Mouse (Mus musculus) adrenal gland, adult 18-20 months (tissue): ENCODE measurements at regions not wholly inside any gene's neighbourhood (a gene's known extent, or its start where the extent isn't known, plus 50 kb on each side); places are given as distances from the start of the nearest gene placed in this dataset.

Source experiments
- DNase-seq, 2 experiments: peaks; one replicate each; pipeline ENCODE4 v3.0.0; 2021 to 2022; ENCODE audit warnings: low spot score in 2 of 2

DNA sequence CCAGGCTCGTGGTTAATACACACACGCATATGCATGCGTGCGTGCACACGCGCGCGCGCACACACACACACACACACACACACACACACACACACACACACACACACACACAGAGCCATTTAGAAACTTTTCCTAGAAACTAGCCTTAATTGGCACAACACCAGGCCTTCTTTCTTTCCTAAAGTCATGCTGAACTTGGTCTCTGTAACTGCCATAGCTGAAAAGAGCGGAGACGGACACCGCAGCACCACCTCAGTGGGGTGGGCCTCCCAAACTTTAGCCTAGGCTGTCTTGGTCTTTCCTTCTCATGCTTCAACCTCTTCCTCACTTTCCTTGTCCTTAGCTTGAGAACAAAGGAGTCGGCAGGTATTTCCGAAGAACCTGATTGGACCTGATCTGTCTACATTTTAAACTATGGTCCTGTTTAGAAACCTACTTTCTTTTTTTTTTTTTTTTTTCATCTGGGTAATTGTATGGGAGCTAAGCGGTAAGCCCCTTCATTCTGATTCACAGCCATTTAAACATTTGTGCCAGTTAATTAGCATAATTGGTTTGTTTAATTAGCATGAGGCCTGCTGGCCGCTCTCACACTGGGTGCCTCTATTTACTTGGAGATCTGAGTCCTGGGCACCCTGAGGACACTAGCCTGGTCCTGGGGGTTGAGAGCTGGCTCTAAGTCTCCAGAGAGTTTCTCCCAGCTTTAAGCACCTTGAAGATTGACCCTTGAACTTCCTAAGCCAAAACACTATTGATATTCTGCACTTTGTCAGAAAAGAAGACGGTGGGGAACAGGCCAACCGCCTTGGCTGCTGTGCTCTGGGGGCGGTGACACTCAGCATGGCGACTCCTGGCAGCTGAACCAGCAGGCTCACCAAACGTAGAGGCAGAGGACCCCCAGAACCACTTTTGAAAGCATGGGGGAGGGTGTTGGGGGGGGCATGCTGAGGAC is 269.7 kb upstream of the Irx3 start:
- DNase-seq, result no peak

DNA sequence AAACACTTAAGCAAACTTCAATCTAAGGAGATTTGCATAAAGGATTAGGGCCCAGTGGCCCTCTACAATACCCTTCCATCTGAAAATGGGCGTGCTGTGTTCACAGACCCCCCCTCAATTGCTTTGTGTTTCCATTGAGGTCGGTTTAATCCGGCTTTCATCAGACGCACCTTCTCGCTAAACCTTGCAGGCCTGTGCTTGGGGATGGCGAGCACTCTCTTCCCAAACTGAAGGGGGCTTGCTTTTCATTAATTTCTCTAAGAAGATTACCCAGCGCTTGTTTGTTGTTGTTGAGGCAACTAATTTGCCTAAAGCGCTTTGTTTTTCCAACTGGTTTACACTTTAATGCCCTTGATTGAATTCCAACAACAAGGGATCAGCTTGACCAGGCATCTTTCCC is 268.8 kb upstream of the Irx3 start:
- DNase-seq, result no peak

DNA sequence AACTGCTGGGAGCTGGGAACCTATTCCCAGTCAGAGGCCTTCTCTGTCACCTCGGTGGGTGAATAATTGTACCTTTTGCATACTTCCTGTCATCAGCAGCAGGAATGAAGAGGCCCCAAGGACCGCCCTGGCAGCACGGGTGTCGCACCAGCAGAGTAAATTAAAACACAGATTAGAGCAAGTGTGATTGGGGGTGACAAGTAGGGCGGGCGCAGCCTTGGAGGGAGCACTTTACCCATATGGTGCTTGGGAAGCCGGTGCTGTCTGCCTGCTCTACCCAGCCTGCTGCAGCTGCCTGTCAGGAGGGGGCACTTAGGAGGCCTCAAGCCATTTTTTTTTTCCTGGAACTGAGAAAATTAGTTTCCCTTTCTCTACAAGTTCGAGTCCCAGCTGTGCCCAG is 264.6 kb upstream of the Irx3 start:
- no peak for DNase-seq

DNA sequence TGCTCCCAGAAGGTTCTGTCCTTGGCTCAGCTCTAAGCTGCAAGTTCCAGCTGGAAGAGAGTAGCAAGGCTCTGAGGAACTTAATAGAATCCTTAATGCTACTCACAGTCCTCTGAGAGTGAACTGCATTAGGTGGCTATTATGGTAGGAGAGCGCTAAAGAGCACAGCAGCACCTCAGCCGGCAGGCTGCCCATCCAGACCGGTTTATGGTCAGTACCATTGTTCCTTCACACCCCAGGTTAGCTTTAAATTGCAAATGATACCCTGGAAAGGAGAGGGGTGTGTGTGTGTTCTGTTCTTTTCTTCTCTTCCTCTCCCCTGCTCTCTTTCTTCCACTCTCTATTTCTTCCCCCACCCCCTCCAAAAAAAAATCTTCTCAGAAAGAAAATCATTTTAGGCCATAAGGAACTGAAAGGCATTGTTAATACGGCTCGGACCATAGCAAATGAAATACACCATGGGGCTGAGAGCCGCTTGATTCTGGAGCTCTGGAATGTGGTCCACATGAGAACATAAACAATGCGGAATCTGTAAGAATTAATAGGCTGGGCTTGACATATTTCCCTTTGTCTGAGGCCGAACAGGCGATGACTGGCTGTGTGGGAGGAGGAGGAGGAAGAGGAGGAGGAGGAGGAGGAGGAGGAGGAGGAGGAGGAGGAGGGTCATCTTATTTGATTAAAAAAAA is 263.8 kb upstream of the Irx3 start:
- DNase-seq, result no peak

DNA sequence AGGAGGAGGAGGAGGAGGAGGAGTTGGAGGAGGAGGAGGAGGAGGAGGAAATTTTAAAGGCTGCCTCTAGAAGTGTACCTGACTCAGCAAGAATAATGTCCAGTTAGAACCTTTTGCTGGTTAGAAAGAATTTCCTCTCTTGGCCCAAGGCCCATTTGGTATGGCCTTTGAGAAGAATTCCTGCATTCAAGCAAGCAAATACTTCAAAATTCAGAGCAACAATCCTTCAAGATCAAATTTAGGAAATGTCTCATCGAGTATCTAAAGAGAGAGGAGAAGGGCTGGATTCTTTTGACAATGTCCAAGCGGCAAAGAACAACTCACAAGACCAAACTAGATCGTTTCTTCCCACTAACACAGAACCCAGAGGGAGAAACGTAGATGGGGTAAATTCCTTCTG is 263.1 kb upstream of the Irx3 start:
- no peak for DNase-seq

DNA sequence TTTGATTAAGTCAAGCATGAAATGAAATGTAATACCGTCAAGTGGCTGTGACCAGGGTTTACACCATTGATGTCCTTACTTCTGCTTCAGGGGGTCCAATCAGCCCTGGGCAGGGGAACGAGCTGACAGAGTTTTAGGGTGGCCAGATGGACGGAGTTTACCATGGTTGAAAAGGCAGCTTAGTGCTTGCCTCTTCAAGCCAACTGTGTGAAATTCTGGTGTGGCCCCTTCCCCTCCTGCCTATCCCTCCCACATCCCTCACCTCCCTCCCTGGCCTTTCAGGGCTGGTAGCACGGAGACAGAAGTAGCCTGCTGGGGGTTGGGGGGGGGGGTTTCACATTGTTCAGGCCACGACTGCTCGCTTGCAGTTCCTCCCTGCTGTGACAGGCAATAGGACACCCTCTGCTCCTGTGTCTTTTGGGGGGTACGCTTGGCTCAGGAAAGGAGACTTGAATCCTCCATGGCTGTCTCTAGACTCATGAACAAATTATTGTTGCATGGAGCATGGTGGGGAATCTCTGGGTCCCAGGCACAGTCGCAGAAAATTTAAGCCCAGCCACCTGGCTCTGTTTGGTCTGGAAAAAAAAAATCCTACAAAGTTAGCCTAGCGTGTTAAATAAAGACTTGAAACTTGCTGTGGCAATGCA is 262.4 kb upstream of the Irx3 start:
- no peak for DNase-seq

DNA sequence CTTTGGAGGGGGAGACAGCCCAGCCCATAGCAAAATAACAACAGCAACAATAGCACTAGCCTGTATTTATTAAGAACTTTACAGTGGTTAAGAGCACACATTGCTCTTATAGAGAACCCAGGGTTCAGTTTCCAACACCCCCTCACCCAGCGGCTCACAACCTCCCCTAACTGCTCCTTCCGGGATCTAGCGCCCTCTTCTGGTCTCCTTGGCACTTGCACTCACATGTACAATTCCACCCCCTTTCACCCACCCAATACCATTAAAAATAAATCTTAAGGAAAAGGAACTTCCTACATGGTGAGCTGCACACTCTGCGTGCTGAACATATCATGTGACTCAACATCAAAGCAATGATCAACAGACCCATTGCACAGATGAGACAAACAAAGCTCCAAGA is 261.5 kb upstream of the Irx3 start:
- DNase-seq, result no peak

DNA sequence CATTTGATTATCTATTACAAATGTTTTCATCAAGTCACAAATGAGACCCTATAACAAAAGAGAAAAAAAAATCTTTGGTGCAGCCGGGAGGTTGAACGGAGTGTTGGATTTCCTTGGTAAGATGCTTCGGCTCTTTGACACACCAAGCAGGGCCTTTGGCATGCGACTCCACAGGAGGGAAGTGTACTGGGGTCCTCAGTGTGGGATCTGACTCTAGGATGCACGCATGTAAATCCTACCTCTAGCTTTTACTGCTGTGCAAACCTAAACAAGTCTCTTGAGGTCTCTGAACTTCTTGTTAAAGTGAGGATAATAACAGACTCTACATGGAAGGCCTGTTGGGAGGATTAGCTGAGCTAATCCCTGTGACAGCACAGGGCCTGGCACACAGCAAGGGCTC is 257.6 kb upstream of the Irx3 start:
- DNase-seq, result no peak

DNA sequence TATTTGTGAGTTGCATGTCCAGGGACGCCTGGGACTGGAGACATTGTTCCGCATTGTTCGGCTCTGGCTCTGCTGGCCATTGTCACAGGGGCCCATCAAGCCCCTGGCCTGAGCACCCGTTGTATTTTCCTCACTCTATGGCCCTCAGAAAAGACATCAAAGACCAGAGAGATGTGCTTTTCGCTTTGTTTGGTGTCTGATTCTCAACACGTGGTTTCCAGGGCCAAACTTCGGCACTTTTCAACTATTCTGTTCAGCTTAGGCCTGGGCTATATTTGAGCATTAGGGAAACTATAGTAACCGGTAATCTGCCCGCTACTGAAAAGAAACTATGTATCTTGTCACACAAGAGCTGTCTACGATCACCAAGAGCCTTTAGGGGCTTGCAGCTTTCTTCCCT is 257.1 kb upstream of the Irx3 start:
- no peak for DNase-seq

DNA sequence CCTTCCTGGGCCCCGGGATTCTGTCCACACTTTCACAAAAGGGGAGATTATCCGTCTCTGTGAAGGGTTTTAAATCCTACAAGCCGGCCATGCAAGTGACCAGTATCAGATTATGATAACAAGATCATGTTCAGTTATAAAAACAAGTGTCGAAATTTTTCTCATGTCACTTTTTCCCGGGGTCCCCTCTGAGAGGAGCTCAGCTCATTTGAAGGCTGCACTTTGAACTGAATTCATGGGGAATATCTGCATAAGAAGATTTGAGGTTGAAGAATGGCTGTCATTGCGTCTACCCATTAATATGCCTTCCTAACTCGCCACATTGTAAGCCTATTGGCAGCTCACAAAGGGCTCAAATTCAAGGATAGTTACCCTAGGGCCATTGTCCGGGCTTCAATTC is 256.0 kb upstream of the Irx3 start:
- no peak for DNase-seq

DNA sequence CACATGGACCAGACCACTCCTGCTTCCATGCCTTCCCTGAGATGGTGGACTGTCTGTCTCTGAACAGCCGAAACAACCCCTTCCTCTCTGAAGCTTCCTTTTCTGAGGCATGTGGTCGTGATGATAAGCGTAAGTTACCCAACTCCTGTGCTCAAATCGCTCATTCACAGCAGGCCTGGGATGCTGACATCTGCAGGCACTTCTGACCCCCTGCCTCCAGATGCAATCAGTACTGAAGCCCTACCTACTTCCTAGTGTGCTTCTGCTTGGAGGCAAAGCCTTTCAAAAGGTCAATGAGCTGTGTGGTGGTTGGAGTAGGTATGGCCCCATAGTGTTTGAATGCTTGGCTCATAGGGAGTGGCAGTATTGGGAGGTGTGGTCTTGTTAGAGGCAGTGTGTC is 253.7 kb upstream of the Irx3 start:
- DNase-seq, result no peak

DNA sequence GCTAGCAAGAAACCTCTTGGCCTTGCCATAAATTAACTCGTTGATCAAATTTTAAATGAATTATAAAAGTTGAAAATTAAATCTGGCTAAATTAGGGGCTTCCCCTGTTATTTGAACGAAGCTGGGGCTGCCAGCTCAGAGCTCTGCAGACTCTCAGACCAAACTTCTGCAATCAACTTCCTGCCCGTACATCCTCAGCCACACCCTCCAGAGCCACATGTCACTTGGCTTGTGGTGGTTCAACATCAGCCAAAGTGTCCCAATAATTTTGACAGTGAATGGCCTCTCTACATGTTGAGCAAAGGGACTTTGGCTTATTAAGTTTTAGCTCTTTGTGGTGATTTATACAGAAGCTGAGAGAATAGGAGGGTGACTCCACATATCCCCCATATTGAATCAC is 242.8 kb upstream of the Irx3 start:
- DNase-seq, result no peak

DNA sequence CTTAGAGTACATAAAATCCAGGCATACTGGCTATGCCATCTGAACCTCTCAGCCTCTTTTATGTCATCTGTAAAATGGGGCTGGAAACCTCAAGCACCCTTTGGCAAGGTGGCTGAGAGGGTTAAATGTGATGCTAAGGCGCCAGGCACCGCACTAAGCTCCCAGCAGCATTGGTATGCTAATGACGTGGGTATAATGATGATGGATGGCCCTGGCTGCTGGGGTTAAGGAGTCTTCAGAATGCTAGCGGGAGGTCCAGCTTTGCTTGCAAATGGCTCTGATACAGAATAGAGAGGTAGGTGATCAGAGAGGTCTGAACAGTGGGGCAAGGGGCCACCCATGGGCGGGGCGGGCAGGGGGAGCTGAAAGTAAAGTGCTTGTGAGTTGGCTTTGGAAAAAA is 241.1 kb upstream of the Irx3 start:
- DNase-seq, result no peak

DNA sequence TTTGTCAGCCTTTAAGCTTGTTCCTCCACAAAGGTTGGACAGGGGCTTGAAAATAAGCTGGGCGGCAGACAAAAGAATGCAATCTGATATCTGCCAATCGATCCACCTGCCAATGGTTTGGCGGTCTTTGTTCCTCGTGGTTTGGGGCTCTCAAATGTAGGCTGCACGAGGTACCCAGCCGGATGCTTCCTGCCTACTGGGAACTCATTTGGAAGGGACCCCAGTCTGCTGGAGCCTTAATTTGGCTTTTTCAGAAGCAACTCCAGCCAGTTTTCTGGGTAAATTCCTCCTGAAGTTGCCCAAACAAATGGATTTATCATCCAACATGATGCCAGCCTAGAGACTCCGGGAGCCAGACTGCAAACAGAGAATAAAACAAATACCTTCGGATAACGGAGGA is 228.1 kb upstream of the Irx3 start:
- no peak for DNase-seq

DNA sequence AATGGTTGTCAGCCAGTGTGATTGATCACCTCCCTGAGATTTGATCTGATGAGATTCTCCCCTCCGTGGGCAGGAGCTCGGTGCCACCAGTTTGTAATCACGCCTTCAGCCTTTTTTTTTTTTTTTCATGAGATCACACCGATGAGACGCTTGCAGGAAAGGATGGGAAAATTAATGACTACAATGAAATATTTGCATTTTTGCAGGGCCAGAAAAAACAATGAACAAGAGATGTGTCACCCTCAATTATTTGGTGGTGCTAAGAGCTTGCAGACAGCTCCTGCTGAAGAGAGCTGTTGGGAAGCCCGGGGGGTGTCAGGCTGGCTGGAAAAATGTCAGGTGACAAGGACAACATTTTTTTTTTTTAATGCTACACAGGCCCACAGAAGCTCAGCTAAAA is 227.6 kb upstream of the Irx3 start:
- no peak for DNase-seq

DNA sequence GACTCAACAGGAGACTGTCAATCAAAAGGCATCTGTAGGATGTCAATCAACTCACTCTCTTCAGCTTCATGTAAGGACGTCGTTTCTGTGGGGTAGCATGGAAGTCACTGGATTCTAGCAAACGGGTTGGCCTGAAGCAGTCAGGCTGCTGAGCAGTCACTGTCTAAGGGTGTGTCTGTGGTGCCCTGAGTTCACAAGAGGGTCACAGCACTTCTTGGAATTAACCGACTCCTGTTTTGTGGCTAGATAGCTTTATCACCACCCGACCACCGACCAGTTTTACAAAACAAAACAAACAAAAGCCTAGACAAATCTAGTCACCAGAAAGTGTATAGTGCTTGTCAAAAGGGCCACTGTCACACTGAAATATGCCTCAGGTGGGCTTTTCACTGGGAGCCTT is 226.4 kb upstream of the Irx3 start:
- no peak for DNase-seq

DNA sequence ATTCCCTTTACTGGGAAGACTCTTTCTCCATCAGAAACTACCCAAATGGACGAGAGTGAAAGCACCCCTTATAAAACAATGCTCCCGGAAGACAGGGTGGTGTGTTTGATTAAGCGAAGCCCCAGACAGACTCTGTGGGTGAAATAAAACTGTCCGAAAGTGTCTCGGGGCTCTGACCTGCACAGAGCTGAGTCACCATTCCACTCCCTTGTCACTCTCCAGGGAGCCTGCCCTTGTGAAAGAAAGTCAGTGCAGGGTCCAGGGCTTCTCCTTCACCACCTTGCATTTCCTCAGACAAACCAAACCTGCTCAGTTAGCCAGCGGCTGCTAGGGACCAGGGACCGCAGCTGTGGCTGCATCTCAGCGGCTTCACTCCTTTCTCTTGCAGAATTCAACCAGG is 222.3 kb upstream of the Irx3 start:
- DNase-seq, result no peak

DNA sequence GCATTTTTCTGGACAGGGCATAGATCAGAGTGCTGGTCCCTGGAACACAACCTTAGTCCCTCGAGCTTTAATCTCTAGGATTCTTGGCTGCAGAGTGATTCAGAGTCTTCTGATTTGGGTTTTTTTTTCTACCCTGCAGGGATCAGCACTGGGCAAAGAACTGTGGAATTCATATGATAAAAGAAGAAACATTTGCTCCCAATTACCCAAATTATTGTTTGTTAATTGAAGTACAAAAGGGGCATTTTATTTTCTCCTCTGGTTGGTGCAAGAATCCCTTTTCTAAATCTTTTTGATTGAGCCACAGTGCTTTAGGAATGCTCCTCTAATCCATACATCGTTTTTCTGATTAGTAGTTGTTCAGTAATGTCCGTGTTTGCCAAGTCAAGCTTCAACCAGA is 219.7 kb upstream of the Irx3 start:
- DNase-seq, result no peak

DNA sequence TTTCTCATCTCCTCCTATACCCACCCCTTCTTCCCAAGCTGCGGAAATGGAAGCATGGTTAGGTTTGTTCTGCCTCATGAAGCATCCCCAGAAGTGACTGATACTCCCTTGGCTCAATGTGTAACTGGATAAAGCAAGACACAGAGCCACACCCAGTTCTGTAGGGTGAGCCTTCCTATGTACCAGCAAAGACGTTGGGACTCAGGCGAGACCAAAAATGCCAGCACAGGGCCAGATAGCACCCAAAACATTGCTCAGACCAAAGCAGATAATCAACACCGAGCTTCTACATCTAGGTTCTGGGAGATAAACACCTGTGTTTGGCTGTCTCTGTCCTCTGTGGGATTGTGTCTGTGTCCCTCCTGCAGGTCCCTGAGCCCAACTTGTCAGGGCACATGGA is 212.8 kb upstream of the Irx3 start:
- DNase-seq, result no peak

DNA sequence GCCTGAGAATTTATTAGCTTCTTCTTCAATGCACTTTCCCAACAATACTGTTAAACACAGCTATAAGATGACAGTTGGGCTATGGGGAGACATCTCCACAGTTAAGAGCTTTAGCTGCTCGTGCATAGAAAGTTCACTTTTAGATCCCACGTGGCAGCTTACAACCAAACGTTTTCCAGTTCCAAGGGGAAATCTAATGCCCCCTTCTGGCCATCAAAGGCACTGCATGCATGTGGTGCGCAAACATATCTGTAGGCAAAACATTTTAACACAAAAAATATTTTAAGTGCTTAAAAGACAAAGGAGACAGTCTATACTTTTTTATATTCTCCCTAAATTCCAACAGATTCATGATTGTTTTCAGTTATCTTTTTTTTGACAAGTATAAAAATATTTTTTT is 211.3 kb upstream of the Irx3 start:
- DNase-seq, result no peak

DNA sequence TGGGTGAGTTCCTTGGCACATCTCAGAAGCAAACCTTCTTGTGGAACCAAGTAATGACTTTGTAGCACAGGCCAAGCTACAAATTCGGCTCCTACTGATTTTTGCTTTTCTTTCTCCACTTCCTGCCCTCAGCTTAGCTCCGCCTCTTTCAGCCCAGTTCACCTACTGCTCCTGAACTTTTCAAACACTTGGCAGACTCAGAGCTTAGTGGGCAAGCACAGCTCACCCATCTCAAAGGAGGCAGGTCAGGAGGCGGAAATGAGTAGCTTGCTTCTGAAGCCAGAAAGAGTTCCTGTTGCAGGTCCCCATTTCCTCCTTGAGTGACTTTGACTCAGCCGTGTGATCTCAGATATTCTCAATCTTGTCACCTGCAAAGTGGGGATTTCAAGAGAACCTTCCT is 208.5 kb upstream of the Irx3 start:
- no peak for DNase-seq
